Mouse (Mus musculus): ENCODE data around the gene Prox1. TPM values are rescaled to one million over a fixed set of nuclear protein-coding genes. Genes with fewer than 3 reads are reported as not detected.

Prox1 gene
- total RNA-seq, 2 experiments from 2014 or later = not detected

DNA sequence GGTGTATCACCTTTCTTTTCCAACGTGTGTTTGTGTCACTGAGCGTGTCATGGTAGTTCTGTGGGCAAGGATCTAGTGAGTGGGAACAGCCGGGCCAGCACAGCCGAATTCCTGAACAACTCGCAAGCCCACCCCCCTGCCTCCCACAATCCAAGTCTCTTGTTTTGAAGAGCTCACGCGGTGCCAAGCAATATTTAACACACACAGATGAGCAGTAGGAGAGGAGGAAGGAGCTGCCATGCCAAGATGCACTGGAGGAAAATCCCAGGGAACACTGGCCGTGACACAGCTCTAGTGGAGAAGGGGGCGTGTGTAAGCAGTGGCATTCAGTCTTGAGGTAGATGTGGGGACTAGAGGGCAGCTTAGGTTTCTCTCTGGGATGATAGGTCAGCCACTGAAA, 77.2 kb downstream of the Prox1 start:
- no peak for ATAC-seq (replicated peaks; ENCODE audit: poor library complexity, severe bottlenecking)

DNA sequence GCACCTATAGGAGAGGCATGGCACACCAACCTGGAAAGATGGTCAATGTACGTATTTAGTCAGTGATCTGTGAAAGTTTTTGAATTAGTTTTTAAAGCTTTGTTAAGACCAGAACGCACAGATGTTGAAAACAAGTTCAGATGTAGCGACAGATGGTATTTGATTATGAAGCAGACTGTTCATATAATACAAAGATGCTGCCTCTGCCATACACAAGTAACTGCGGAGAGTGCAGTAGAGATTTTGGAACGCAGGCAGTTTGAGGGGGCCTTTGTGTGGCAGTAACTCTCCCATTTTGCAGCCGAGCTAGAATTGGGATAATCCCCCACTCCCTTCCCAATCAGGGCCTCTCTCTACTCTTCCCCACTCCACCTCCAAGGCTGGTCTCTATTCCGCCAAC, 78.4 kb downstream of the Prox1 start:
- no peak for ATAC-seq (replicated peaks; ENCODE audit: poor library complexity, severe bottlenecking)

DNA sequence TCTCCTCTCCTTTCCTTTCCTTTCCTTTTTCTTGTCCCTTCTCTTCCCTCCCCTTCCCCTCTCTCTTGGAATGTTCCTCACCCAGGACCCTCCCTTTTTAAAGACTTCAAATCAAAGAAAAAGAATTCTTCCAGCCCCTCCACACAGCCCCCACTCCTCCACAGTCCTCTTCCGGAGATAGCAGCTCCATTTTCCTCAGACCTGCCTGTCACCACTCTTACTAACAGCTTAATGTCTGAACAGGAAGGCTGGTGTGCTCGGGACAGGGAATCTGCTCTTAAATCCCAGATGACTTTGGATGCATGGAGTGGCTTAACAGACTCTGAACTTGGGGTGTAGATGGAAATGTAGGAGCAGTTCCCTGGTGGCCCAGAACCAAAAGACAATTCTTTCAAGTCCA, 81.6 kb downstream of the Prox1 start:
- no peak for ATAC-seq (replicated peaks; ENCODE audit: poor library complexity, severe bottlenecking)

DNA sequence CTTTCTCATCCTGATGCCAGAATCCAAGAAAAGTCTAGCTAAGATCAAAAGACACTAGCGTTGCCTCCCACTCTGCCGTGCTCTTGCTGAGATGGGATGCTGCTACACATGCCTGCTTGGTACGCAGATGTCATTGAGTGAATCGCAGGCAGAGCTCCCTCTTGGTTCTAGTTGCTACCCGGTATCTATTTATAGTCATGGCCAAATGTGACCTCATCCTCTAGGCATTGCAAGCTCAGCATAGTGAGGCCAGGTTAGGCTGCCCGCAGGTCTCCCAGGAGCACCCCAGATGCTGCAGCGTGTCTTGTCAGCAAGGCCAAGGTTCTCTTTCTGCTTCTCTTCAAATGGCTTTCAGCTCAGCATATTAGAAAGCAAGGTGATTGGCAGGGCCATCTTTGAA, 84.8 kb downstream of the Prox1 start:
- no peak for ATAC-seq (replicated peaks; ENCODE audit: poor library complexity, severe bottlenecking)

DNA sequence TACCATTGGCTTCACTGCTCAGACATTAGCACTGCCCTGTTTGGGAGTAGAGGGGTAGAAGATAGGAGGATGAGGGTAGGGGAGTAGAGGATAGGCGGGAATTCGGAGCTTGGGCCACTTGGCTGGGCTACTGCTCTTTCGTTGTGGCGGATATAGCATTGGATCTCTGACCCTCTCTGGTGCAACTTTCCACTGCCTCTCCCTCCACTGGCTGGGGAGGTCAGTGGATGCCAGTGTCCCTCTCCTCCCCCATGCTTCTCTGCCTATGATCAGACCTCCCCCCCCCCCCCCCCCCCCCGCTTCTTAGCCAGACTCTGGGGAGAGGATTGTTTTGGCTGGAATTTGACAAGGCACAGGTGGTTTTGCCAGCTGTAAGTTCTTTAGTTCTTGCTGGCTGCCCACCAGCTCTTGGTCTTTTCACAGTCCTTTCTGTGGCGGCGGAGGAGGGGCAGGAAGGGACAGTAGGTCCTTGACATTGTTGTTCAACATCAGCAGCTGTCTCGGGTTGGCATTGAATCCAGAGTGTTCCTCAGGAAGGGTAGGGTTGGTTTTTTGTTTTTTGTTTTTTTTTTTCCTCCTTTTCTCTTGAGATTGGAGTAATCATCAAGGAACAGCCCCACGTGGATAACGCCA, 90.8 kb downstream of the Prox1 start:
- no peak for ATAC-seq (replicated peaks; ENCODE audit: poor library complexity, severe bottlenecking)

DNA sequence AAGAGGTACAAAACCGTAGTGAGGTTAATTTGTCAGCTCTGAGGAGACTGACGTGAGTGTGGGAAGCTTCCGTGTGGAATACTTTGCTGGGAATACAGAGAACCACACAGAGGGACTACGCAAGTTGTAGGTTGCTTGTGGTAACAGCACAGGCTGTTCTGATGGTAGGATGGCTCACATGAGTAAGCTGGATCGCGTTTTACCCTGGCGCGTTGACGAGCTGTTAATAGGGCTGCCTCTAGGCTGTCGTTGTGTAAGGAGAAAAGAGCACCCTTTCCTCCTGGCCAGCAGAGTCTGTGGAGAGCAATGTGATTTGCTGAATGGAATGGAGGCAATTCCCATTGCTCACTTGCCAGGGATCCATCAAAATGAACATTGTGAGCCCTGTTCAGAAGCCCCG, 93.9 kb downstream of the Prox1 start:
- no peak for ATAC-seq (replicated peaks; ENCODE audit: poor library complexity, severe bottlenecking)

Other genes with a start within 250 kb of the Prox1 start
- 72.5 and 97.7 TPM in 2 replicates for gene Smyd2, start 248.4 kb downstream of the Prox1 start, total RNA-seq (2014; fragmentation: Nextera tagmentation)
- 97.8 and 98.0 TPM in 2 replicates for gene Smyd2, start 248.4 kb downstream of the Prox1 start, total RNA-seq (2017)

Data from granulocyte monocyte progenitor cell, adult 5-6 weeks (primary cell).